Mouse (Mus musculus): ENCODE measurements around the gene Ankrd54.

GRCm38 (mm10) chr15:79030551-79031435 lies 31.9 kb downstream of the Ankrd54 start:
- TF ChIP-seq CTCF (IDR thresholded peaks at IDR 0.05; ENCODE audit: low read depth) (no peak), EP300 (IDR thresholded peaks at IDR 0.05; ENCODE audit: low read depth) (peak; percentile 34; the same call in 1 of the 2 replicates)
